Mouse (Mus musculus) bone marrow macrophage, adult 2 months (primary cell): ENCODE data around the gene Gm4131.

ENCODE experiments used
- CTCF ChIP-seq: IDR thresholded peaks from 2 replicates; pipeline ENCODE4 v1.5.1; 2012; ENCODE audit warnings: low read depth, mild to moderate bottlenecking, low read length, moderate library complexity
- POLR2A ChIP-seq: IDR thresholded peaks from 2 replicates; pipeline ENCODE4 v1.6.1; 2012; ENCODE audit warnings: mild to moderate bottlenecking, low read depth, low read length, borderline replicate concordance

DNA sequence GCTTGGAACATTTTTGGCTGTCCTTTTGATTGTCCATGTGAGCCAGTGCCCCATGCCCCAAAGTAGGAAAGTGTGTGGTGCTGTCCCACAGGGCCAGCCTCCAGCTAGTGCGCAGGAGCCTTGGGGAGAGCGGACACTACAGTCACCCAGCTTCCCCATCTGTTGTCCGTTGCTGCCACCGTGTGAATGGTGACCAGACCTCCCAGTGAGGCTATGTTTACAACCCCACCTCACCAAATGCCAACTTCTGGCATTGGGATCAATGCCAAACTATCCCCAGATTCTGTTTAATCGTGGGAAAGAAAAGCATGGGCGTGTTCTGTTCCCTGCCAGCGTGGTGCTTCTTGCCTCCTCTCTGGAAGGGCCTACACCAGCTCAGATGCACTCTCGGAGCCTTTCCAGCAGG lies 41.1 kb upstream of the Gm4131 start:
- TF ChIP-seq CTCF (no peak), POLR2A (no peak)
